Mouse (Mus musculus) stomach, embryonic 16.5 days (tissue): ENCODE data around the gene Psma3. TPM values are rescaled to one million over a fixed set of nuclear protein-coding genes. Genes with fewer than 3 reads are reported as not detected.
A peak's percentile ranks its signal among the peaks of the same experiment; 100 is the strongest.

Experiments
- ATAC-seq: fragments of 200-750 bp; cut with Nextera tagmentation; 2 replicates; pipeline ENCODE4 v1.8.0; 2017; ENCODE audit warnings: moderate number of reproducible peaks, moderate TSS enrichment; ENCODE audit not compliant: insufficient read depth, low FRiP score
- H3K27ac ChIP-seq: fragments of 300-500 bp; sonication (generic); 2 replicates; pipeline ENCODE4 v1.5.1; 2014; ENCODE audit warnings: low read length
- H3K27me3 ChIP-seq: fragments of 300-500 bp; sonication (generic); 2 replicates; pipeline ENCODE4 v1.6.1; 2014; ENCODE audit warnings: low read length, control low read depth, mixed read lengths; ENCODE audit not compliant: control insufficient read depth, insufficient read depth
- H3K36me3 ChIP-seq: fragments of 300-500 bp; sonication (generic); 2 replicates; pipeline ENCODE4 v1.6.1; 2014; ENCODE audit warnings: low read length; ENCODE audit not compliant: control insufficient read depth, insufficient read depth
- H3K4me1 ChIP-seq: fragments of 300-500 bp; sonication (generic); 2 replicates; pipeline ENCODE4 v1.6.1; 2014; ENCODE audit warnings: low read length, control low read depth, mixed read lengths; ENCODE audit not compliant: control insufficient read depth, insufficient read depth
- H3K4me2 ChIP-seq: fragments of 300-500 bp; sonication (generic); 2 replicates; pipeline ENCODE4 v1.6.1; 2014; ENCODE audit warnings: low read depth, low read length, mixed read lengths
- H3K4me3 ChIP-seq: fragments of 300-500 bp; sonication (generic); replicated peaks from 2 replicates; pipeline ENCODE4 v1.5.1; 2014; ENCODE audit warnings: mild to moderate bottlenecking, low read length
- H3K9ac ChIP-seq: fragments of 300-500 bp; sonication (generic); 2 replicates; pipeline ENCODE4 v1.6.1; 2014; ENCODE audit warnings: low read length
- H3K9me3 ChIP-seq: fragments of 300-500 bp; sonication (generic); replicated peaks from 2 replicates; pipeline ENCODE4 v1.6.1; 2016; ENCODE audit warnings: low read length, control low read depth; ENCODE audit not compliant: control insufficient read depth
- WGBS: fragments of 180-500 bp; shearing (Covaris S2); extraction: QIAGEN DNeasy Blood & Tissue Kit; methylation state at CpG from one replicate; pipeline ENCODE4 v1.1.7; 2014; 5-methylcytosine and 5-hydroxymethylcytosine counted together
- polyA plus RNA-seq: library from polyadenylated mRNA; unstranded; fragments of >200 nt; fragmentation: Nextera tagmentation; extraction: Ambion mirVana; gene quantifications from 2 replicates; pipeline ENCODE4 v1.2.1, GENCODE M21; 2015

The Psma3 gene
- polyA plus RNA-seq: 503 and 542 TPM in 2 replicates

DNA sequence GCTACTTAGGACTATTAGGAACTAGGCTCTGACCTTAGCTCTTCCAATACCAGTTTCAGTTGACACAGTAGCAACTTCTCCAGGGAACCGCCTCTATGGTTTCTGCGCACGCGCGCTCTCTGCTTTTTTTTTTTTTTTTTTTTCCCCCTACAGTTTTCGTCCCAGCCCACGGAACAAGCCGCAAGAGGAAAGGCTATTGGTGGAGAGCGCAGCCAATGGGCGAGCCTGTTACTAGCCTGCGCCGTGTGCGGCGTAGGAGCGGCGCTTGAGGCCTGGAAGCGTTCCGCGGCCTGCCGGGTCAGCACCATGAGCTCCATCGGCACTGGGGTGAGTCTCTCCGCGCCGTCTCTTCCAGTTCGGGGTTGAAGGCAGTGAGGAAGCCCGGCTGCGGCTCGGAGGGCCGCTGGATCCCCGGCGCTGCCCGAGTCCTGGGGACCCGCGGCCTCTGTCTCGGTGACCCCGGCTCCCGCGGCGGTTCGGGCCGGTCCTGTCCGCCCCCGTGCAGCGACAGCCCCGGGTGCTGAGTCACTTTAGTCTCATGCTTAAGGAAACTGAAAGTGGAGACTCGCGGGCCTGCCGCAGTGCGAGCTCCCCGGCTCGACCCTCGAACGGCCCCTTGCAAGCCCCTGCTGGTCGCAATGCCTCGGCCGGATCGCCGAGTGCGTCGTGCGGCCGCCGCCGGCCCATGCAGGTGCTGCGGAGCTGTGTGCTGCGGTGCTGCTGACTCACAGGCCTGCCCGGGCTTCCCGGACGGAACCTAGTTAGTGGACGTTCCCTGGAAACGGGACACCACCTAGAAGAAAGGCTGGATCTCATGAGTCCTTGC is at the start of gene Psma3:
Psma3 (plus strand) TSS at position 181 of the 826 bp plus-strand sequence.
- H3K4me3 ChIP-seq: peak within 1 kb of the TSS; percentile 93
- WGBS: under 1% methylated on average over 71 of the region's 71 CpGs
- peak; percentile 99 for ATAC-seq
- no peaks in the 10 kb centered on the region for H3K27me3 ChIP-seq
- H3K9ac ChIP-seq: peak within 1 kb of the TSS; percentile 97
- peaks cover 15% of the 10 kb centered on the region for H3K4me1 ChIP-seq
- peak within 1 kb of the TSS; percentile 97 for H3K27ac ChIP-seq
- no peaks in the 10 kb centered on the region for H3K9me3 ChIP-seq
- no peaks in the 10 kb centered on the region for H3K36me3 ChIP-seq
- H3K4me2 ChIP-seq: peak within 1 kb of the TSS; percentile 85

GRCm38 (mm10) chr12:70929781-70930180 is 44.6 kb upstream of the Psma3 start:
- 76% methylated on average over 4 of the region's 4 CpGs for WGBS
- H3K4me1 ChIP-seq: no peaks in the 10 kb centered on the region
- no peak for ATAC-seq
- no peak overlapping the region for H3K4me3 ChIP-seq
- no peaks in the 10 kb centered on the region for H3K36me3 ChIP-seq
- no peak overlapping the region for H3K4me2 ChIP-seq
- no peak overlapping the region for H3K9ac ChIP-seq
- H3K9me3 ChIP-seq: no peaks in the 10 kb centered on the region; the same call in 1 of the 2 replicates
- H3K27ac ChIP-seq: no peak overlapping the region
- no peaks in the 10 kb centered on the region for H3K27me3 ChIP-seq

- Histone ChIP-seq H3K4me2 (peak overlapping the region; percentile 65), H3K9me3 (no peaks in the 10 kb centered on the region; the same call in 1 of the 2 replicates), H3K9ac (peak overlapping the region; percentile 95), H3K4me3 (peak overlapping the region; percentile 94), H3K27ac (peak overlapping the region; percentile 96), H3K27me3 (no peaks in the 10 kb centered on the region), H3K4me1 (no peaks in the 10 kb centered on the region), H3K36me3 (no peaks in the 10 kb centered on the region)
- peak; percentile 6; the same call in 1 of the 2 replicates for ATAC-seq
- 29% methylated on average over 10 of the region's 12 CpGs for WGBS
These were observed 37.3 kb upstream of the Psma3 start for GRCm38 (mm10) chr12:70937150-70937549.

- Histone ChIP-seq H3K9me3 (no peaks in the 10 kb centered on the region; the same call in 1 of the 2 replicates), H3K4me2 (peak within 1 kb of the TSS; percentile 73), H3K4me1 (no peaks in the 10 kb centered on the region), H3K27ac (peak within 1 kb of the TSS; percentile 96), H3K4me3 (peak within 1 kb of the TSS; percentile 94), H3K27me3 (no peaks in the 10 kb centered on the region), H3K36me3 (peaks cover 5% of the 10 kb centered on the region; the same call in 1 of the 2 replicates), H3K9ac (peak within 1 kb of the TSS; percentile 95)
- peak; percentile 98 for ATAC-seq
- under 1% methylated on average over 58 of the region's 59 CpGs for WGBS
These were observed 36.6 kb upstream of the Psma3 start, which contains the start of gene Actr10 for GRCm38 (mm10) chr12:70937571-70938384. Gene Actr10 (plus strand): TSS chr12:70937857.

DNA sequence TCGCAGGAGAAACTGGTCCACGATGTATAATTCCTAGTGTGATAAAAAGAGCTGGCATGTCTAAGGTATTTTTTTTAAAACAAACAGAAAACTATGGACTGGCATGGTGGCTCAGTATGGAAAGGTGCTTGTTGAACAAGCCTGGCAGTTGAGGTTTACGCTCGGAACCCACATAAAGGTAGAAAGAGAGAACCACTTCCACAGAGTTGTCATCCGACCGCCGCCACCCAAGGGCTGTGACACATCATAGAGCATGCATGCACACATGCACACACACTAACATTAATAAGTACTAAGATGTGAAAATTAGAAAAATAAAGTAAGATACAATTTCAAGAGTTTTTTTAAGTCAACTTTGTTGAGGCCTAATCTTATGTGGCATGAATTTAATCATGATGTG is 33.6 kb upstream of the Psma3 start:
- H3K27me3 ChIP-seq: no peaks in the 10 kb centered on the region
- H3K9me3 ChIP-seq: no peaks in the 10 kb centered on the region
- WGBS: 96% methylated on average over 7 of the region's 7 CpGs
- H3K4me1 ChIP-seq: no peaks in the 10 kb centered on the region
- peaks cover 10% of the 10 kb centered on the region; the same call in 1 of the 2 replicates for H3K36me3 ChIP-seq
- no peak overlapping the region for H3K9ac ChIP-seq
- no peak overlapping the region for H3K4me2 ChIP-seq
- no peak for ATAC-seq
- H3K4me3 ChIP-seq: no peak overlapping the region
- no peak overlapping the region for H3K27ac ChIP-seq

DNA sequence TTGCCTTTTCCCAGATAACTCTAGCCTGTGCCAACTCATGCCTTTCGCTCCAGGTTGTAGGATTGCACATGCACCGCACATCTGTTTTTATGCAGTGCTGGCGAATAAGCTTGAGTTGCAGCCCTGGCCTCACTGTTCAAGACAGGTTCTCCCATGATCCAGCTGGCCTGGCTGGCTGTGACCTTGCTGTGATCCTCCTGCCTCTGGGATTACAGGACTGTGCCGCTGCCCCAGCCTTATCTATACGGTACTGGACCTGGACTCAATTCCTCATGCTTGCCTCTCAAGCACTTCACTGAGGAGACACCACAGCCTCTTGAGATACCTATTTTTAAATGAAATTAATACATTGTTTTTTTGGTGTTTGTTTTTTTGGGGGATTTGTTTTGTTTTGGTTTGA is 30.2 kb upstream of the Psma3 start:
- Histone ChIP-seq H3K27me3 (no peaks in the 10 kb centered on the region), H3K9me3 (no peaks in the 10 kb centered on the region), H3K9ac (no peak overlapping the region), H3K4me2 (no peak overlapping the region), H3K36me3 (peaks cover 14% of the 10 kb centered on the region), H3K4me1 (no peaks in the 10 kb centered on the region), H3K27ac (no peak overlapping the region), H3K4me3 (no peak overlapping the region)
- WGBS: 88% methylated on average over 5 of the region's 5 CpGs
- ATAC-seq: no peak

DNA sequence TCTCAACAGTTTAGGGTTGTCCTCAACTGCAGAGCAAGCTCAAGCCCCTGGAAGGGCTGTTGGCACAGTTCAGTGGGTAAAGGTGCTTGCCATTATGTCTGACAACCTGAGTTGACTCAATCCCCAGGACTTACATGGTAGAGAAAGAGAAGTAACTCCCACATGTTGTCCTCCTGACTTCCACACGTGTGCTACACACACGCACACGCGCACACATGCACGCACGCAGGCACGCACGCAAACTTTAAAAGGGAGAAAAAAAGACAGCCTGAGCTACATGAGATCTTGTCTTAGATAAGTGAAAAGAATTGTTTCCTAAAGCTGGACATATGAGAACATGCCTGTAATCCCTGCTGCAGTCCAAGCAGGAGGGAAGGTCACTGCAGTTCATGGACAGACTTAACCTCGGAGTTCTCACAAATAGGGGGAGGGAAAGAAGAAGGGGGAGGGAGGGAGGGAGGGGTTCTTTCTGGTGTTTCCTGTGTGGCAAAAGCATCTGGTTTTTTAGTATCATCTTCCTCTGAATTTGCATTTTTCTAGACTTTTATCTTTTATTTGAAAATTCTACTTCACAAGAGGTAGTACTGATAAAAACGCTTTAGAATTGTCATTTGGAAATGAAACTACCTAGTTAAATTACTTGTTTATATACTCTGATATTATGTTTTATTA is 27.7 kb upstream of the Psma3 start:
- WGBS: 91% methylated on average over 10 of the region's 10 CpGs
- H3K36me3 ChIP-seq: peaks cover 17% of the 10 kb centered on the region
- no peaks in the 10 kb centered on the region for H3K4me1 ChIP-seq
- no peak overlapping the region for H3K27ac ChIP-seq
- H3K27me3 ChIP-seq: no peaks in the 10 kb centered on the region
- H3K4me2 ChIP-seq: no peak overlapping the region
- no peak overlapping the region for H3K4me3 ChIP-seq
- no peaks in the 10 kb centered on the region for H3K9me3 ChIP-seq
- no peak for ATAC-seq
- H3K9ac ChIP-seq: no peak overlapping the region

- no peaks in the 10 kb centered on the region for H3K9me3 ChIP-seq
- H3K27me3 ChIP-seq: no peaks in the 10 kb centered on the region
- 90% methylated on average over 4 of the region's 4 CpGs for WGBS
- no peak overlapping the region for H3K9ac ChIP-seq
- H3K27ac ChIP-seq: no peak overlapping the region
- peaks cover 38% of the 10 kb centered on the region for H3K36me3 ChIP-seq
- no peak for ATAC-seq
- no peaks in the 10 kb centered on the region for H3K4me1 ChIP-seq
- no peak overlapping the region for H3K4me3 ChIP-seq
- H3K4me2 ChIP-seq: no peak overlapping the region
These were observed 15.8 kb upstream of the Psma3 start for GRCm38 (mm10) chr12:70958640-70959039.
